Mouse (Mus musculus) adipocyte (in vitro differentiated cells): ENCODE results near the gene Gm6588.
"Not testable (repeated sequence)": the region's sequence is repeated elsewhere in the genome, so short reads cannot be mapped to it uniquely, and the experiment has no call there.

Experiments used
- DNase-seq: peaks from one replicate; pipeline ENCODE4 v3.0.0-alpha.2; 2016; ENCODE audit warnings: low spot score

Gm6588 gene

DNA sequence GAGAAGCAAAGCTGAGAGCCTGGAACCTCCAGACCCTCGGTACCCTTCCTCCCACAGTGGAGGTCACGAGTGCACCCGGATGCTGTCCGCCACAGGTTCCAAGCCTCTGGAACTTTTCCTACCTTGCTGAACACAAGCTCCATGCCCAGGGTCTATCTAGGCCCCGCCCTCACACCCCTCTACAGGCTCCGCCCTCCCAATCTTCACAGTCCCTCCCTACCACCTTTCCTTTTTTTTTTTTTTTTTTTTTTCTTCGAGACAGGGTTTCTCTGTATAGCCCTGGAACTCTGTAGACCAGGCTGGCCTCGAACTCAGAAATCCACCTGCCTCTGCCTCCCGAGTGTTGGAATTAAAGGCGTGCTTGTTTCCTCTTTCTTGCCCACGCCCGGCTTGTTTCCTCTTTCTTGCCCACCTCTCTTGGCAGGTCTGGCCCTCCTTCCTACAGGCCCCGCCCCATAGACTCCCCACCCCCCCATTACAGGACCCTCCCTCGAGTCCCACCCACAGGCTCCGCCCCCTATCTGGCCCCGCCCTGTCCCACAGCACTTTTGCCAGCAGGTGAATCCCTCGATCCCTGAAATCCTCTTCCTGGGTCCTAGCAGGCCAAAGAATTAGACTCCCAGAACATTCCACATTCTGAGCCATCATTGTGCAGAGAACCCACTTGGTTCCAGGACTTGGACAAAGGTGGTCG, at the start of gene Gm6588:
TSS of gene Gm6588 (plus strand) at position 680 of the 694 bp plus-strand sequence.
- DNase-seq, result no peak

DNA sequence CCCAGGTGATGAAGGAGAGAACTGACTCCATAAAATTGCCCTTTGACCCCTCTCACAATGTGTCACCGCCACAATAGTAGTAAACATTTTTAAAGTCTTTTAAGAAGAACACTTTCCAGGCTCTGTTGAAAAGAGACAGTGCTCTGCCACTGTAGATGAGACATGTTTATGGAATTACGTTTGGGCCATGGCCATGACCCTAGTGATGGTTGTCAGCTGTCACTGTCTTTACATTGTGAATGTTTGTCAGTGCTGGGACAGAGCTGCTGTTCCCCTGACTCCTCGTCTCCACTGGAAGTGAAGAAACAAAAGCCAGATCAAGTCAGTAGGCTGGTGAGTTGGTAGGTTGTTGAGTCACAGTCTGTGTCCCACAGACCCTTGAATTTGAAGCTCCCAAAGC, 46.8 kb upstream of the Gm6588 start:
- DNase-seq, result no peak

DNA sequence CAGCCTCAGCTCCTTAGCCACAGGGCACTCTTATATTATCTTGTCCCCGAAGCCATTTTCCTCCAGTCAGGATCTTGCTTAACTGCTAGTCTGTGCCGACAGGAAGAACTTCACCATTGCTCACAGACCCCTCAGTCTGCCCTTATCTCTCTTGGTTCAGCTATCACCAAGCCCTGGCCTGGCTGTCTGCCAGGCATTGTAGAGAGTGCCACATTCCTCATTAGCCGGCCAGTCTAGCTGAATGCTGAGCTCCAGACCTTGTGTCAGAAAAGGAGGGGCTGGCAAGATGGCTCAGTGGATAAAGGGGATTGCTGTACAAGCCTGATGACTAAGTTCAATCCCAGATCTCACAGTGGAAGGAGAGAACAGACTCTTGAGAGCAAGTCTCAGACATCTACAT, 43.2 kb upstream of the Gm6588 start:
- DNase-seq, result no peak

DNA sequence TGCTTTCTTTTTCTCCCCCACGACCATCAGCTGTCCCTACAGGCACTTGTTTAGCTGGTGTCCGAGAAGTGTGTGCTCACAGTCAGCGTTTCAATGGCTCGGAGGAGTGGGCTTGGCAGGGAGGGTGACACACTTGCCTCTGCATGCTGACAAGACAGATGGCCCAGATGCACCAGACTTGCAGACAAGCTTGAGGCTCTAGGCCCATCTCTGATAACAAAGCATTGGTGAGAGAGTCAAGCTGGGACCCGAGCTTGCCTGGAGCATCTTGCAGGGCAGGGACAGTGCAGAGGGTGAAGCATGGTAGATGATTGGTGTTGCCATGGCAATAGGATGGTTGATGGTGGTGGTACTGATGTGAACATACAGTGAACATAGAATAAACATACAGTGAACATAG, 40.0 kb upstream of the Gm6588 start:
- no peak for DNase-seq

DNA sequence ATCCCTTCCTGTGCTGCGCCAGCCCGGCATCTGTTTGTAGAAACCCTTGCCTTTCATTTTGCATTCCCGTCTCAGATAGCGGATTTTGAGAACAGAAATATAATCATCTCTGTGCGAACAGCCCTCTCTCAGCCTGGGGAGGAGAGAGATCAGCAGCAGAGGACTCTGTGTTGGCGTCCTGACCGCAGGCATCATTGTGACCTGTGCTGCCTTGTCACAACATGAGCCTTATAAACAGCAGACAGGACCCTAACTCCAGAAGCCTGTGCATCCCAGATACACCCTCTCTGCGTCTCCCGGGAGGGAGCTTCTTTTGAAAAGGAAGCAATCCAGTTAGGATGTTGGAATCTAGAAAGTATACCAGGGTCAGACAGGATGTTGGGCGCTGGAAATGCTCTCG, 38.2 kb upstream of the Gm6588 start:
- DNase-seq, result no peak

DNA sequence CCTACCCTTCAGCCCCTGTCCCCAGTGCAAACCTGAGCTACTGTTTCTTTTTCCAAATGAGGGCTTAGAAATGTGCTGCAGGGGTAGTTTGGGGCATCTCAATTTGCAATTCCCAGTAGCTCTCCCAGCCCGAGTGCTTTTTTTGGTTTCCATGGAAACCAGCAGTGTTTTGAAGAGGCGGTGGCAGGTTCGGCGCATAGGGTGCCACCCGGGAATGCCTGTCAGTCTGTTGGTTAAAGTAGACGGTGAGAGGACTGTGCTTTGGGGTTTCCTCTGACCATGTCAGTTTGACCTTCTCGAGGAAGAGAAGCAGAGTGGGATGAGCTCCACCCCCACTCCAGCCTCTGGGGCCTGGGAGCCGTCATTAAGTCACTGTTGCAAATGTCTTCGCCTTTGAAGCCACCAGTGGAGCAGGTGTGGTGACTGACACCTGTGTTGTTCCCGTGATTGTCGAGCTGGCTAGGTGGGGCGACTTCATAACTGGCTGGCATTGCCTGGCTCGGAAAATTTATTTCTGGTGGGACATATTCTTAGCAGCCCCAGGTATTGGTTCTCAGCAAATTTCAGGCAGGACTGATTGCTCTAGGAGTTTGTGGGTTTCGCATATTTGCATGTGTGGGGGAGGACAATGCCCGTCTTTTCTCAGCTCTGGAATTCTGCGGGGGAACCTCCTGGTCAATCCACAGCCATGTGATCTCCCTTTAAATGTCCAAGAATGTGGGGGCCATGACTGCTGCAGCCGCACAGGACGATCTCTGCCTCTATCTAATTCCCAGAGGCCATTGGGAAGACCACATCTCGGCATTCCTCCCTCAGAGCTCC, 37.5 kb upstream of the Gm6588 start:
- DNase-seq, result no peak

DNA sequence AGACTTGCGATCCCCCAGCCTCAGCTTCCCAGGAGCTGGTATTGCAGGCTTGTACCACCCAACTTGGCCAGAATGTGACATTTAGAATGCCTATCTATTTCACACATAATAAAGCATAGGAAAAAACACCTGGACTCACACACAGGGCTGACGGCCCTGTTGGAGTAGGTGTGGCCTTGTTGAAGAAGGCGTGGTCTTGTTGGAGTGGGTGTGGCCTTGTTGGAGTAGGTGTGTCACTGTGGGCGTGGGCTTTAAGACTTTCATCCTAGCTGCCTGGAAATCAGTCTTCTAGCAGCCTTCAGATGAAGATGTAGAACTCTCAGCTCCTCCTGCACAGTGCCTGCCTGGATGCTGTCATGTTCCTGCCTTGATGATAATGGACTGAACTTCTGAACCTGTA, 36.4 kb upstream of the Gm6588 start:
- DNase-seq, result not testable (repeated sequence)

DNA sequence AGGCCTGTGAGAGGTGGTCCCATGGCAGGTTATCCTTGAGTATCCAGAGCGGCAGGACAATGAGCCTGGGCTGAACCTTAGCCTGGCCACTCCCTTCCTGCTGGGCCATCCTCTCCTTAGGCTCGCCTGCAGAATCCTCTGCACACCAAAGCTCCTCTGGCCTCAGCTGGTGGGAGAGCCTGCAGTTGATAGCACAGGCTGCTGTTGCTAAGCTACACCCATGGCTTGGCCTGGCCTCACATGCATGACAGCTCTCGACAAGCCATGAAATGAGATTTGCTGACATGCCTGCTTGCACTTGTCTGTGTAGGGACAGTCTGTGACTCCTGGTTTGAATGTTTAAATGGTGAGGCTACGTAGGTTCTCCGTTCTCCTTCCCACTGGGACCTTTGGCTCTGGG, 32.6 kb upstream of the Gm6588 start:
- no peak for DNase-seq

DNA sequence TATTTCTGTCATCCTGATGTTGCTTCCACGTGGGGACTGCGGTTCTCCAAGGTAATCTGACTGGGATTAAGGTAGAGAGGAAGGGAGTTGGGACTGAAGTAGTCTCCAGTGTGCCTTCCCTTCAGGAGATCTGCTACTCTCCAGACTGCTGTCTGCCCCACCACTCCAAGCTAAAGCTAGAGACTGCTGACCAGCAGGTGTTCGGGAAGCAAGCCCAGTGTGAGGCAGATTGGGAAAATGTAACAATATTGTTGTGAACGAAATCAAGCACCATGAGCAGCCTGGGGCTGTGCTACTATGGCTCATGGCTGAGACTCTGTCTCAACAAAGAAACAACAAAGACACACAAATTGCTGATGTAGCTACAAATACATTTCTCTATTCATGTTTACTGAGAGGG, 31.2 kb upstream of the Gm6588 start:
- DNase-seq, result no peak

DNA sequence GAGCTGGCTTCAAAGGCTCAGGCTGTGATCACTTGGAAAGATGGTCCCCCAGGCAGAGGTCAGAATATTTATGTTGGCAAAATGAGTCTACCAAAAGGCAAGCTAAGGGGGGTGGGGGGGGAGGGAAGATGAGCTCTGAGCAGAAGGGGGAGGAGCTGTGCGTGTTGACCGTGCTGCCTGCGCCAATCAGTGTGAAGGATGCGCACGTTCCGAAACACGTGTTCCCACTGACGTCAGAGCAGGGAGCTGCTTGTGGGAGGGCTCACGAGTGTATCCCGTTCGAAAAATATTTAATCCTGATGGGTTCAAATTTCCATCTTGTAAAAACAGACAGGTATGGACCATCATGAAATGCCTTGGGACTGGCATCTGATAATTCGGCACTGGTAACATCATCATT, 29.7 kb upstream of the Gm6588 start:
- DNase-seq, result no peak

DNA sequence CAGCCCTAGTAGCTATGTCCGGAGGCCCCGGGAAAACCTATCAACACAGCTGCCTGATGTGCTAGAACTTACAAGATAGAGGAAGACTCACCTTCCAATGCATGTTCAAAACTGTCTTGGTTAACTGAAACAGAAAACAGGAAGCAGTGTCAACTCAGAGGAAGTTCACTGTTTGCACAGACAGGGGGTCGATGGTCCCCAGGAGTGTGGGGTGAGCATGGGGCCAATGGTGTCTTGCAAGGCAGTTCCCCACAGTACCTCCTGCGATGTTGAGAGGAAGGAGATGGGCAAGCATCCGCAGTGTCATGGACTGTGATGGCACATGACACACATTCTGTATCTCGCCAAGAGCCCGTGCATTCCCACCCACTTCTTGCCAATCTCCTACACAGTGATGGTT, 22.6 kb upstream of the Gm6588 start:
- DNase-seq, result no peak

DNA sequence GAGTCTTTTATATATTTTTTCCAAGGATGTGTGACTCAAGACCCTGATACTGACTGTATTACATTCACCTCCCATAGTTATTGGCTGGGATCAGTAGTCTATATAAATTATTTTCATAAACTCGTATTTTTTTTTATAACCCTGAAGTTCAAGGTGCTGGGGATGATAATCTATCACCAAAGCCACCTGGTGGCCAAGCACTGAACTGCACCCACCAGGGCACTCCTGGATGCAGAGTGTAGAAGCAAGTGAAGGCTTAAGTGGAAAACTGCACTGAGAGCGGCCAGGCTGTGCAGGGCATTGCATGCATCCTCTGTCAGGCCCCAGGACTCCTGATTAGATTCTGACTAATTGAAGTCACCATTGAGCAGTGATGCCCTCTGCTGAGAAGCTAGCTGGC, 21.9 kb upstream of the Gm6588 start:
- DNase-seq, result peak; percentile 64

DNA sequence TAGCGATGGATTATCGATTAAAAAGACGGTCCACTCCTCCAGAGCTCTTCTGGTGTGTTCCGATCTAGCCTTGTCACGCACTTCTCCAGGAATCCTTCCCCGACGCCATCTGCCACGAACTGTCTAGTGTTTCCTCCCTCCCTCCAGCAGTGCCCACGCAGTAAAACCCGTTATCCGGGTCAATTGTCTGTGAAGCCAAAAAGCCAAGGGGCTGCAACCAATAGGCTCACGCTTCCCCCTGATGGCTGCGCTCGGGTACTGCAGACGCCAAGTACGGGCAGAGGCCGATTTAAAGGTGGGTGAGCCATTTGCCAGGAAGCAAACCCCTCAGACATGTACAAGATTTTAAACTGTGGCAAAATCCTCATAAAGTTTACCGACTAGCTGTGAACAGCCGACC, 20.3 kb upstream of the Gm6588 start:
- peak; percentile 64 for DNase-seq

DNA sequence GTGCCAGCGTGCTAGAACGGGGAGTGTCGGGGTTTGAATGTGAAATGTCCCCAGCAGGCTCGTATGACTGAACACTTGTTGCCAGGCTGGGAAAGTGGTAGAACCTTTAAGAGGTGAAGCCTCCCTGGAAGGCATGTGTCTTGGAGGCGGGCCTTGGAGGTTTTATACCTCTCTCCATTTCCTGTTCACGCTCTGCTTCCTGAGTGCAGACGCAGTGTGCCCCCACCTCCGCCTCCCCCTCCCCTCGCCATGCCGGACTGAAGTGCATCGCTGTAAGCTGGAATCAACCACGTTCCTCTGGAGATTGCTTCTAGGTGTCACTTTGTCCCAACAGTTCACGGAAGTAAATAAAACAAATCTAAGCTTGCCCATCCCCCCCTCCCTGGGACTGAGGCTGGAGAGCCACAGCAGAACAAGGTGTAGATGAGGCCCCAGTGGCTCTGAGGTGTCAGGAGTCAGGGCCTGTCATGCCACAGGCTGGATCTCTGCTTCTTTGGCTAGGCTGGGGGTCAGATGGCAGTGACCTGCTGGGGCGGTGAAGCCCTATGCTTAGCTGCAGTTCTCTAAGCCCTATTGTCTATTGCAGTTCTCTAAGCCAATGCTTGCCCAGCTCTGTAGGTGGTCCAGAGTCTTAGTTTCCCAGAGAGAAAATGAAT, 18.0 kb upstream of the Gm6588 start:
- DNase-seq, result no peak

DNA sequence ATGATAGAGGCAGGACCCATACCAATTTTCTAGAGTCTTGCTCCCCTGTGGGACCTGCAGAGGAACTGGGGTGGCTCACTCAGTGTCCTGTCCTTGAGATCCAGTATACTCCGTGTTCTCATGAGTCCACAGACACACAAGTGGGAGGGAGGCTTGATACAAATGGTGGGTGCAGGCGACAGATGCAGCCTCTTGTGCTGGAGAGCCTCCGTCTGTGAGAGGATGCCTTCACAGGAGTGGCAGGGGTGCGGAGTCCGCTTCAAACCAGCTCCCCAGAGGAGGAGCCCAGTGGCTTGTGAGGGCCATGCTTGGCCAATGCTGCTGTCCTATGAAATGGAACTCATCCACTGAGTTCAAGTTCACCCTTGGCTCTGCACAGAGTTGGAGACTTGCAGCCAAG, 17.2 kb upstream of the Gm6588 start:
- DNase-seq, result no peak

DNA sequence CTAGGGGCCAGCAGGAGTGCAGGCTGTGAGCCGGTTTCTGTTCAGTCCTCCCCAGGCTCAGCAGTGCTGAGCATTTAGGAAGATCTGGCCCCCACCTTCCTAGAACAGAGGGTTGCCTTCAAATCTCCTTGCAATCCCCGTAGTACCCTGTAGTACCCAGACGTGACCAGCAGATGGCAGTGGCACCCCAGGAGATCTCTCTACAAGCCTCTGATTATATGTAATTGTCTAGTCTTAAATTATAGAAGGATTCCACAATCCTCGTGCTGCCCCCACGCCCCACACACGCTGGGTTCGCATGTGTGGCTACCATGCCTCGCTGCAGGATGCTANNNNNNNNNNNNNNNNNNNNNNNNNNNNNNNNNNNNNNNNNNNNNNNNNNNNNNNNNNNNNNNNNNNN, 16.2 kb upstream of the Gm6588 start:
- peak; percentile 78 for DNase-seq

DNA sequence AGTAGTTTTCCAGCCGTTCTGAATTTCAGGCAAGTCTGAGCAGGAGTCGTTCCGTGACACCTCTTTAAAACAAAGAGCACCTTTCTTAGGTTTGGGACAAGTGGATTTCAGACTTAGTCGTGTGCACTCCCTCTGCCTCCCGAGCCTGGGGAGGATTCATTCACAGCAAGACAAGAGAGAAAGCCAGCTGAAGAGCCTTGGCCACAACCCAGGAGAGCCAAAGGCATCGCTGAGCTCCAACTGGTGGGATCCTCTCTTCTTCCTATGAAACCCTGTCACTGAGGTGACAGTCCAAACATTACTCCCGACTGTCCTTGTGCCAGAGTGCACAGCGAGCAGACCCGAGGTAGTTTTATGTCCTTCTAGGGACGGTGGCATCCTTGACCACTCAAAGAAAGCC, 10.7 kb upstream of the Gm6588 start:
- no peak for DNase-seq

DNA sequence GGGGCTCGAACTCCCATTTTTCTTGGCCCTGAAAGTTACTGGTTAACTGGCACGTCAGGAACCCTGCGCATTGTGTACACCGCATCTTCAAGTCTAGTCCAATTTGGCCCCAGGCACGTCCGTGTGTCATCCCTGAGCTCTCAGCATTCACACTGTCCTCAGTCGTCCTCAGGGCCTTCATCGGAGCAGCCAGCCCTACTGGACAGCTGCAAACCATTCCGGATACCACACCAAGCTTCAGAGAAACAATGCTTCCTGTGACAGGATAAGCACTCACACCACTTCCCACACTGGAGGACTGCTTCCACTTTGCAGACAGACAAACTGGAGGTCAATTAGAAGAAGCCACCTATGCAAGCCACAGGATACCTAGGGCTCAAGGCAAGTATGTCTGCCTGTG, 3.9 kb downstream of the Gm6588 start:
- DNase-seq, result no peak

DNA sequence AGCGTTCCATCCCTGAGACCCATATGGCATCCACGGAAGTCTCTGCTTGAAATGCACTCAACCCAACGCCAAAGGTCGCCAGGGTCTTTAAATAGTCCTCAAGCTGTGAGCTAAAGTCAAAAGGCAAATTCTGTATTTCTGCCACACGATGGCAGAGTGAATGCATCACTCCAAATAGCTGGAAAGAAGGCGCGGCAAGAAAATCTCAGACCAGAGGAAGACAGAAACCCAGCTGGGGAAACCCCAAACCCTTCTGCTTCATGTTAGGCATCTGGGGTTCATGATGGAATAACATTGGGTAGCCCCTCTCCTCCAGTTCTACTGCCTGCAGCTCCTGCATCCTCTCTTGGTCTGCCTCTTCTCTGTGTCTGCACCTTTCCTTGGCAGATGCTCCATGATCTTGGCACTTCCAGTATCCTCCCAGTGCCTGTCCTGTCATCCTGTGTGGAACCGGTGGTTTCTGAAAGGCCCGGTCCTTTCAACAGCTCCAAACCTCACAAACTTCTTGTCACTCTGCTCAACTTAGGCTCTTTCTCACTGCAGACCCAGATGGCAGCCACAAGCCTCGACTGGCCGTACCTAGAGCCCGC, 5.8 kb downstream of the Gm6588 start:
- DNase-seq, result no peak

DNA sequence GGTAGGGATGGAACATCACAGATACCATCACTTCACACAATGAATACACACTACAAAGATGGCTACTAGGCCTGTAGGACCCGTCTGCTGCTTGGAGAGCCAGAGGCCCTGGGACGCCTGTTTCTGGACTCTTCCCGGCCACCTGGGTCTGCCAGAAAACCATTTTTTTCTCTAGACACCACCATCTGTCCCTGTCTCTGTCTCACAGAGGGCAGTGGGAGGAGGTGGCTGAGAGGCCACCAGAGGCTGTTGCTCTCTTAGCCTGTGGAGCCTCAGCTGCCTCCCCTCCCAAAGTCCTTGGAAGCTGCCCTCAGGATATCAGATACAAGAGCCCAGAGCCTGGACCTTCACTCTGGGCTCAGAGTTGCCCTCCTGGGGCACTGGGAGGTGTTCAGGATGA, 10.7 kb downstream of the Gm6588 start:
- no peak for DNase-seq

DNA sequence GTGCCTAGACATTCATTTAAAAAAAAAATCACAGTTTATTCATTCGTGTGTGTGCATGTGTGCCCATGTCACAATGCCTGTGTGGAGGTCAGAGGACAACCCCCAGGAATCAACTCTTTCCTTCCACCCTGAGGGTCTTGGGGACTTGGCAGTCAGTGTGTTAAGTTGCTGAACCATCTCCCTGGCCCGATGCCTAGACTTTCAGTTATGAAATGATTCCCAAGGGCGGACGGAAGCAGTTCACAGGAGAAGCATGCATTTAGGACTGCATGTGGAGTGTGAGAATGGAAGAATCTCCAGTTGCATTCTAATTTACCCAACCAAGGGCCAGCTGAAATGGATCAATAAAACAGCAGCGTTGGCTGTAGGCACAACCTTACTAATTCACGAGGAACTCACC, 17.1 kb downstream of the Gm6588 start:
- peak; percentile 12 for DNase-seq

DNA sequence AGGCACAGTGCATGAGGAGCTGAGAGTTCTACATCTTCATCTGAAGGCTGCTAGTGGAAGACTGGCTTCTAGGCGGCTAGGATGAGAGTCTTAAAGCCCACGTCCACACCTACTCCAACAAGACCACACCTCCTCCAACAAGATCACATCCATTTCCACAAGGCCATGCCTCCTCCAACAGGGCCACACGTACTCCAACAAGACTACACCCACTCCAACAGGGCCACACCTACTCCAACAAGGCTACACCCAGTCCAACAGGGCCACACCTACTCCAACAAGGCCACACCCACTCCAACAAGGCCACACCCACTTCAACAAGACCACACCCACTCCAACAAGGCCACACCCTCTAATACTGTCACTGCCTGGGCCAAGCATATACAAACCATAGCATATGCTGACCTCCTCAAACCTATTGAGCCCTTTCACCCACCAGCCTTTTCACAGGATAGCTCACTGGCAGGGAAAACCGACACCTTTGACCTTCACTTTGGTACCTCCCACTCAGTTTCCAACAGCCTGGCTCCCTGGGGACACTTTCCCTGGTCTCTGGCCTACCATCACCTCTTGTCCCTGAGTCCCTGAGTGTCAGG, 19.9 kb downstream of the Gm6588 start:
- DNase-seq, result no peak
